Mouse (Mus musculus) G1E (cell line): ENCODE data around the gene Fgfr2.

Experiments
- CTCF ChIP-seq: IDR thresholded peaks from 2 replicates; pipeline ENCODE4 v1.5.1; 2012; ENCODE audit warnings: low read depth, low read length, inconsistent platforms, mixed read lengths
- GATA1 ChIP-seq: IDR thresholded peaks from 2 replicates; pipeline ENCODE4 v1.6.1; 2012; ENCODE audit warnings: borderline replicate concordance, low read length, inconsistent platforms, mixed read lengths
- GATA2 ChIP-seq: IDR thresholded peaks from 2 replicates; pipeline ENCODE4 v1.6.1; 2012; ENCODE audit warnings: low read depth, low read length, inconsistent platforms, borderline replicate concordance
- POLR2AphosphoS5 ChIP-seq: IDR thresholded peaks from 2 replicates; pipeline ENCODE4 v1.6.1; 2012; ENCODE audit warnings: low read depth, low read length, inconsistent platforms; ENCODE audit not compliant: insufficient replicate concordance
- TAL1 ChIP-seq: conservative IDR thresholded peaks from 2 replicates; pipeline ENCODE4 v1.6.1; 2012; ENCODE audit warnings: low read depth, low read length, inconsistent platforms, mixed read lengths

- TF ChIP-seq CTCF = no peak
- no peak for TF ChIP-seq TAL1
- no peak for TF ChIP-seq GATA1
- TF ChIP-seq POLR2AphosphoS5 = no peak
- TF ChIP-seq GATA2 = no peak
Observed at GRCm38 (mm10) chr7:130670358-130670757, 2452.8 kb downstream of the Fgfr2 start.
